Mouse (Mus musculus): ENCODE measurements around the gene Aldh9a1. TPM values are rescaled to one million over a fixed set of nuclear protein-coding genes. Genes with fewer than 3 reads are reported as not detected.
A peak's percentile ranks its signal among the peaks of the same experiment; 100 is the strongest.
"Not testable (repeated sequence)": the region's sequence is repeated elsewhere in the genome, so short reads cannot be mapped to it uniquely, and the experiment has no call there.

Aldh9a1 gene
- polyA plus RNA-seq (2017; shearing (Covaris generic)): 10 to 100 TPM; 44.8 to 45.7 TPM

DNA sequence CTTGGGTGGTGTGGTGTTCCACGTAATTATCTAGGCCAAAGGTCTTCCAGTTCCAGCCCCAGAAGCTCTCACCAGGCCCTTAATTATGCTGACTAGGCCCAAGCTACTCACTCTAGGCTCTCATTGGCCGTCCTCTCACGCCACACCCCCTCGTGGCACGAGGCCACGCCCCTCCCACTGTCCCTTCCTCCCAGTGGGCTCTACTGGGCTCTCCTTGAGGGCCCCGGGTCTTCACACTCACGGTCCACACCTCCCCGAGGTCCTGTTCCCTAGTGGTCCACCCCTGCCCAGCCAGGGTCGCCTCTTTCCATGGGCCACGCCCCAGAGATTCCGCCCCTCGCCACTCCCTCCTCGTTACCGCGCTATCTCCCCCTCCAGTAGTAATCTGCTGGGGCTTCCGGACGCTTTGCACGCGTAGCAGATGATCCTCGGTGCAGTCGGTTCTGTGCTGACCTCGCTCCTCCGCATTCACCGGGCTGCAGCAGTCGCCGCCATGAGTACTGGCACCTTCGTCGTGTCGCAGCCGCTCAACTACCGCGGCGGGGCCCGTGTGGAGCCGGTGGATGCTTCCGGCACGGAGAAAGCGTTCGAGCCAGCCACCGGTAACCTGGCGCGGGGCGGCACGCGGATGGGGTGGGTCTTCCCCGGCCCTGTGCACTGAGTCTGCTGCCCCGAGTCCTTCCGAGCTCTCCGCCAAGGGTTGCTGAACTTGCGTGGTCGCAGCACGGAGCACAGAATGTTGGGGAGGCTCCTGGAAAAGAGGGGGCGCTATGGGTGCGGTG lies at the start of gene Aldh9a1:
Gene Aldh9a1 (plus strand): TSS at position 177 of the 782 bp plus-strand sequence.
- peak; percentile 93 for ATAC-seq

DNA sequence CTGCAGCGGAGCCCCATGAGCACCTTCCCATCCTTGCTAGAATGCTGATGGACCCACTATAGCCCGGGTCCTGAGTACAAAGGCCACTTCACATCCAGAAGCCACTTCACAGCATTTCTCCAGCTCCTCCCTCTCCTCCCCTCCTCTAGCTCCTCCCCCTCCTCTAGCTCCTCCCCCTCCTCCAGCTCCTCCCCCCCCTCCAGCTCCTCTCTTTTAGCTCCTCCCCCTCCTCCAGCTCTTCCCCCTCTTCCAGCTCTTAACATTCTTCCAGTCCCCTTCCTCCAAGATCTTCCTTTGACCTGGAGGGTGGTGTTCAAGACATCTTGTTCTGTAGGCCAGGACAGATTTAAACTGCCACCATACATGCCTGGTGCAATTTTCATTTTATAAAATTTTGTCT lies 49.7 kb upstream of the Aldh9a1 start:
- no peak for ATAC-seq

- ATAC-seq: no peak
Measured at GRCm38 (mm10) chr1:167305501-167306137, 44.2 kb upstream of the Aldh9a1 start.

DNA sequence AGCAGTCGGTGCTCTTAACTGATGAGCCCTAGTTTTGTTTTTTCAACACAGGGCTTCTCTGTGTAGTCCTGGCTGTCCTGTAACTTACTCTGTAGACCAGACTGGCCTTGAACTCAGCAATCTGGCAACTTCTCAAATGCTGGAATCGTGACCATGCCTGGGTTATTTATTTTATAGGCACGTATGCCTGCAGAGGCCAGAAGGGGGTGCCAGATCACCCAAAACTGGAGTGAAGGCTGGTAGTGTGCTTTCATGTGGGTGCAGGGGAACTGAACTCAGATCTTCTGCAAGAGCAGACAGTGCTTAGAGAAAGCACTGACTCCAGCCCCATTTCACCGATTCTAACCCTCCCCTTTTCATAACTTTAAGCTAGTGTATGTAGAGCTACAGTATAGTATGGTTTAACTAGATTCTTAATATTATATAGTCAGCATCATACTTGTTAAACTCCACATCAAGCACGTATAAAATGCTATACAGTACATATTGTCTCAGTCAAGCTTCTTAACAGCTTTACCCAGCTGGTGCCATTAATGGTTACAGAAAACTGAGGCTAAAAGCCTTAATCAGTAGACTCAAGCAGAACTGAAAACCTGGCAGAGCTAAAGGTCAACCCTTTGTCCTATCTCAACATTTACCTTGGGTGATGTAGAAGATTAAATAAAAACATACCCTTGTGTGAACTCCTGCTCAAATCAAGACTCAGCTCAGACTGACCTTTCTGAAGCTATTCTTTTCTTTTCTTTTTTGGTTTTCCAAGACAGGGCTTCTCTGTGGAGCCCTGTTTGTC lies 43.1 kb upstream of the Aldh9a1 start:
- ATAC-seq: peak; percentile 43

DNA sequence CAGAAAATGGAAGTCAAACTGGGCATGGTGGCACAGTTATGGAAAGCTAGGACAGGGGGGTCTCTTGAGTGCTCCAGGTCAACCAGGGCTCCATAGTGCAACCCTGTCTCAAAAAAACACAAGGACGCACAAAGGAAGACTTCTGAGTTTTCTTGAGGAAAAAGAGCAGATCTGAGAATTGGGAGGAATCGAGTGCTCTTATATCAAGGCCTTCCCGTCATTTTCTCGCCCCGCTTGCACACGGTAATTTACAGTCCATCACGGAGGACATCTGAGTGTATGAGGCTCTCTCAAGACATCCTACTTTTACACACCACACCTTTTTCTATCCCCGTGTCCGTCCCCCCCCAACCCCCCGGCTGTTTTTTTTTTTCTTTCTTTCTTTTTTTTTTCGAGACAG lies 42.1 kb upstream of the Aldh9a1 start:
- ATAC-seq: no peak

DNA sequence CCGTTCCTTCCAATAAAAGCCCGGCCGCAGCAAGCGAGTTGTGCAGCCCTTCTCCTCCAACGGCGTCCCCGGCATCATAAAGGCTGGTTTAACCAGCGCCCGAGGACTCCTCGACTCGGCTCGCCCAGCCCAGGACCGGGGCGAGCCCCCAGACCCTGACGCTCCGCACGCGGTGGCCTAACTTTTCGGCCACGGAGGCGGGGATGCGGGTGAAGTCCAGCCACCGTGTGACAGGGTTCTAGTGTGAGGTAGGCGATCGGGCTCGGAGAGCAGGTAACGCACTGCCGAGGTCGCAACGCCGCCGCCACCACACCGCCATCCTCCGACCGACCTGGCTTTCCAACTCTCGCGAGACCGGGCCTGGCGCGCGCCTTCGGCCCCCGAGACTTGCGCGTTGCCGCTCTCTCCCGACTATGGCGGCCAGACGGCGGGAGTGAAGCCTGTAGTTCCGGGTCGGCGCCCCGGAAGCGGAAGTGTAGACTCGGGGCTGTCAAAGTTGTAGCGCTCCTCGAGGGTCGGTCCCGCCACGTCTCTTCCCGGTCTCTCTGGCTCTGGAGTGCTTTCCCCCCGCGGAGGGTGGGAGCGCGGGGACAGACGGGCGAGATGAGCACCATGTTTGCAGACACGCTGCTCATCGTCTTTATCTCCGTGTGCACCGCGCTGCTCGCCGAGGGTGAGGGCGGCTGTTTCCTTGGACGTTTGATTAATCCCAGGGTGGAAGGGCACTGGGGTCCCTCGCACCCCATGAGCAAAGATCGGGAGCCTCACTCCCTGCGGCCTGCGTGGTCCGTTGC lies 41.3 kb upstream of the Aldh9a1 start, which contains the start of gene Tmco1:
Gene Tmco1 (plus strand): TSS at position 118 of the 794 bp plus-strand sequence.
- peak; percentile 98 for ATAC-seq

- no peak for ATAC-seq
Measured at GRCm38 (mm10) chr1:167312367-167312766, 37.4 kb upstream of the Aldh9a1 start.

GRCm38 (mm10) chr1:167313220-167313619 lies 36.6 kb upstream of the Aldh9a1 start:
- no peak for ATAC-seq

- no peak for ATAC-seq
Measured at GRCm38 (mm10) chr1:167321691-167322090, 28.1 kb upstream of the Aldh9a1 start.

- ATAC-seq: no peak
Measured at GRCm38 (mm10) chr1:167328776-167329175, 21.0 kb upstream of the Aldh9a1 start.

DNA sequence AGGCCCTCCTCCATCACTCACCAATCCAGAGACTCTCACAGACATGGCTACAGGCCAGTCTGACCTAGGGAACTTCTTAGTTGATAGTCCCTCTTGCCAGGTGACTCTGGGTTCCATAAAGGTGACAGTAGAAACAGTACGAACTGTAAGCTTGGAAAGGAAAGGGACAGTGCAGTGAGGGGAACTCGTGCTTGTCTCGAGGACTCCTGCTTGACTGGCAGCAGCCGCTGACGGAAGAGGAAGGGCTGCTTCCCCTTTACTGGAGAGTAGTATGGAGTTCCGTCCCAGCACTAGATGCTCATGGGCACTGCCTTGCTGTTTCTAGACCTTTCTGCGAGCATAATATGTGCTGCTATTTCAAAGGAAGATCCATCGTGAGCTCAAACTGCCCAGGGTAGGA lies 18.7 kb upstream of the Aldh9a1 start:
- ATAC-seq: no peak

DNA sequence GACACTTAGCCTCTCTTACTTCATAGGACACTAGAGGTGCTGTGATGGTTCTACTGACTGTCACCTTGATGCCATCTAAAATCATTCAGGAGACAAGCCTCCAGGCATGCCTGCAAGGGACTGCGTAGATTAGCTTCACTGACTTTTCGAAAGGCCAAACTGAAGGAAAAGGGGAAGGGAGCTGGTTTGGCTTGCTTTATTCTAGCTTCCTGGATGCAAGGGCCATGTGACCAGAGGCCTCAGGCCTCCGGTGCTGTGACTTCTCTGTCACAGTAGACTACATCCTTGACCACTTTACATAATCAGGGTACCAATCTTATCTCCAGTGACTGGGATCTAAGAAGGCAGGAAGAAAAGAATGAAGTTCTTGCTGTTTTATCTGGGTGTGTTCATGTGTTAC lies 13.4 kb upstream of the Aldh9a1 start:
- ATAC-seq: no peak

- ATAC-seq: peak; percentile 86
Measured at GRCm38 (mm10) chr1:167337463-167338095, 12.2 kb upstream of the Aldh9a1 start.

DNA sequence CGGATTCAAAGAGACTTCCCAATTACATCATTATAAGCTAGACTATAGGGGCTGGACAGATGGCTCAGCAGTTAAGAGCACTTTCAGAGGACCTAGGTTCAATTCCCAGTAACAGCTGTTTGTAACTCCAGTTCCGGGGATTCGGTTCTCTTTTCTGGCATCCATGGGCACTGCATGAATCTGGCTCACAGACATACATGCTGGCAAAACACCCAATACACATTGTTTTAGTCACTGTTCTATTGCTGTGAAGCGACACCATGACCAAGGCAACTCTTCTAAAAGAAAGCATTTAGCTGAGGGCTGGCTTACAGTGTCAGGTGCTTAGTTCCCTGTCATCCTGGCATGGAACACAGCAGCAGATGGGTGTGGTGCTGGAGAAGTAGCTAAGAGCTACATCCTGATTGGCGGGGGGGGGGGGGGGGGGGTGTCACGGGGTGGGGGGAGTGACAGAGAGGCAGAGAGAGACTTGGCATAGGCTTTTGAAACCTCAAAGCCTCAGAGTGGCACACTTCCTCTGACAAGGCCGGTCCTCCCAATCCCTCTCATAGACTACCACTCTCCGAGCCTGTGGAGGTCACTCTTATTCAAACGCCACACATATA lies 10.5 kb upstream of the Aldh9a1 start:
- ATAC-seq: no peak

DNA sequence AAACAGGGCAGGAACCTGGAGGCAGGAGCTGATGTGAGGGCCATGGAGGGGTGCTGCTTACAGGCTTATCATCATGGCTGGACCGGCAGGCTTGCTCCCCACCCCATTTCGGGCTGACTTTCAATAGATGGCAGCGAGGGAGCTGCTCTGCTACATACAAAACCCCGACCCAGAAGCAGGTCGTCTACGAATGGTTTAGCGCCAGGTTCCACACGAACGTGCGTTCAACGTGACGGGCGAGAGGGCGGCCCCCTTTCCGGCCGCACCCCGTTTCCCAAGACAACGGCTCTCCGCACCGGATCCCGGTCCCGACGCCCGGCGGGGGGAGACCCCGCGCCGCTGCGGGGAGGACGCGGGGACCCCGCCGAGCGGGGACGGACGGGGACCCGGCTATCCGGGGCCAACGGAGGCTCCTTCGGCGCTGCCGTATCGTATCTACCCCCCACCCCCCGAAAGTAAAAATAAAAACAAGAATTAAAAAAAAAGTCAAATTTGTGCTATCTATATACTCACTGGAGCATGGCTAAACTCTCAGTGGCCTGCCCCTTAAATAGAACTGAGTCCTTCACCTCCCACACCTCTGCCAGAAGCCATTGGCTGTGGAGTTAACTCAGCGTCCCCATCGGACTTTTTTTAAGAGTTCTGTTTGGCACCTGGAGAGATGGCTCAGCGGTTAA lies 9.5 kb upstream of the Aldh9a1 start:
- peak; percentile 12 for ATAC-seq

GRCm38 (mm10) chr1:167340910-167341528 lies 8.8 kb upstream of the Aldh9a1 start:
- no peak for ATAC-seq

DNA sequence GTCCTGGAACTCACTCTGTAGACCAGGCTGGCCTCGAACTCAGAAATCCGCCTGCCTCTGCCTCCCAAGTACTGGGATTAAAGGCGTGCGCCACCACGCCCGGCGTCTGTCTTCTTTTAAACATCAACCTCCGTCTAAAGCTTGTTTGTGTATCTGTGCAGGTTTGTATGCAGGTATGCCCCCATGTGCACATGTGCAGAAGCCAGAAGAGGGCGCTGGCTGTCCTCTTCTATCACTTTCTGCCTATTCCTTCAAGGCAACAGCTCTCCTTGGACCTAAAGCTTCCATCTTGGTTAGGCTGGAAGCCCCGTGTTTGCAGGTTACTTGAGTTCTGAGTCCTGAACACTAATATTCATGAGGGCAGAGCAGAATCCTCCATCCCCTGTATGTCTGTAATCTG lies 7.0 kb upstream of the Aldh9a1 start:
- no peak for ATAC-seq

DNA sequence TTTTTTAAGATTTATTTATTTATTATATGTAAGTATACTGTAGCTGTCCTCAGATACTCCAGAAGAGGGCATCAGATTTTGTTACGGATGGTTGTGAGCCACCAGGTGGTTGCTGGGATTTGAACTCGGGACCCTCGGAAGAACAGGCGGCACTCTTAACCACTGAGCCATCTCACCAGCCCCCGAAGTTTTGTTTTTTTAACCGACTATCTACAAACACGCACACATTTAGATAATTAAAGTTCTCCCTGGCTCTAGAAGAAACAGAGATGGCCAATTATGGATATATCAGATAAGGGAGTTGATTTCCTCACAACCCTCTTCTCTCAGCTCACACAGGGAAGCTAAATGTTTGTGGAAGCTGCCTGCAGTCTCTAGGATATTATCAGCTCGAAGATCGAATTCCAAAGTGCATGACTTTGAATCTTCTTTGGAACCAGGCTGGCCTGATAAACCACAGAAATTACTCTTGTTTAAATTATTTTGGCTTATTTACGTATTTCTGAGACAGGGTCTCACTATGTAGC lies 3.7 kb upstream of the Aldh9a1 start:
- not testable (repeated sequence) for ATAC-seq

- ATAC-seq: not testable (repeated sequence)
Measured at GRCm38 (mm10) chr1:167349206-167349605, 585 bp upstream of the Aldh9a1 start.
